Mouse (Mus musculus): ENCODE results near the gene Lsm7. TPM values are rescaled to one million over a fixed set of nuclear protein-coding genes. Genes with fewer than 3 reads are reported as not detected.

Lsm7 gene
- total and polyA plus RNA-seq, 3 experiments: 198 to 411 (median 374) TPM

- H3K4me1 ChIP-seq (ENCODE audit: control insufficient read depth in 1 of 2, insufficient read depth in 2 of 2): peaks cover 10 to 17% of the 10 kb centered on the region in 2 experiments
- in situ Hi-C loops (cut with MboI; ENCODE audit: low pct_ligation_motif_present, low pct_unique_long_range_greater_than_20kb, low sequenced_read_pairs): no loop called here
- no peak overlapping the region for H3K27ac ChIP-seq (ENCODE audit: insufficient read depth, low read depth)
- no peaks in the 10 kb centered on the region for H3K27me3 ChIP-seq (replicated peaks)
- H3K4me2 ChIP-seq (ENCODE audit: insufficient read depth, low read depth, poor library complexity, severe bottlenecking): no peak overlapping the region
- dilution Hi-C loops (cut with MboI; ENCODE audit: extremely low pct_ligation_motif_present, extremely low pct_unique_long_range_greater_than_20kb, low sequenced_read_pairs): no loop called here
- TF ChIP-seq SIN3A (IDR thresholded peaks at IDR 0.05; ENCODE audit: low read length): no peak
- TF ChIP-seq CHD2 (IDR thresholded peaks at IDR 0.05; ENCODE audit: low read length): no peak
- TF ChIP-seq EP300 (IDR thresholded peaks at IDR 0.05; ENCODE audit: low read length): no peak
- TF ChIP-seq NRF1 (IDR thresholded peaks at IDR 0.05; ENCODE audit: low read depth, low read length): no peak
- no peak for TF ChIP-seq ZC3H11A (IDR thresholded peaks at IDR 0.05; ENCODE audit: low read depth, low read length)
- no peak for TF ChIP-seq PAX5 (IDR thresholded peaks at IDR 0.05; ENCODE audit: low read length)
- no peak for TF ChIP-seq GABPA (IDR thresholded peaks at IDR 0.05; ENCODE audit: insufficient replicate concordance, low read depth, low read length)
- no peak for TF ChIP-seq POLR2AphosphoS2 (IDR thresholded peaks at IDR 0.05; ENCODE audit: low read depth, low read length)
- no peak for TF ChIP-seq USF1 (IDR thresholded peaks at IDR 0.05; ENCODE audit: low read depth, low read length)
- TF ChIP-seq UBTF (IDR thresholded peaks at IDR 0.05; ENCODE audit: low read depth, low read length): no peak
- no peak for TF ChIP-seq CTCF (conservative IDR thresholded peaks at IDR 0.05 in 1 of 2, IDR thresholded peaks at IDR 0.05 in 1 of 2; ENCODE audit: low read depth in 2 of 2, low read length in 2 of 2)
- TF ChIP-seq RAD21 (IDR thresholded peaks at IDR 0.05; ENCODE audit: low read depth, low read length): no peak
- TF ChIP-seq MEF2A (IDR thresholded peaks at IDR 0.05; ENCODE audit: borderline replicate concordance, low read depth, low read length): no peak
- TF ChIP-seq MAX (IDR thresholded peaks at IDR 0.05; ENCODE audit: low read length): no peak
- TF ChIP-seq IRF4 (IDR thresholded peaks at IDR 0.05; ENCODE audit: low read depth, low read length): no peak
- TF ChIP-seq USF2 (conservative IDR thresholded peaks at IDR 0.05; ENCODE audit: low read depth, low read length): no peak
- H3K9ac ChIP-seq (ENCODE audit: insufficient read depth, low read depth): no peak overlapping the region
- H3K4me3 ChIP-seq (replicated peaks in 1 of 3; ENCODE audit: low read depth in 2 of 3, low read length in 2 of 3, poor library complexity in 1 of 3): no peak overlapping the region
- no peaks in the 10 kb centered on the region for H3K79me2 ChIP-seq (replicated peaks; ENCODE audit: control insufficient read depth, extremely low read depth, insufficient read depth, poor library complexity, severe bottlenecking)
- DNase-seq (ENCODE audit: extremely low read depth): no peak
- H3K9me3 ChIP-seq (replicated peaks; ENCODE audit: low read length): peaks cover 5% of the 10 kb centered on the region
- H3K36me3 ChIP-seq (replicated peaks in 1 of 2; ENCODE audit: control insufficient read depth in 1 of 2, insufficient read depth in 1 of 2, low read length in 1 of 2): peaks cover 19 to 35% of the 10 kb centered on the region in 2 experiments
Observed at GRCm38 (mm10) chr10:80810084-80810483, 44.9 kb downstream of the Lsm7 start.

DNA sequence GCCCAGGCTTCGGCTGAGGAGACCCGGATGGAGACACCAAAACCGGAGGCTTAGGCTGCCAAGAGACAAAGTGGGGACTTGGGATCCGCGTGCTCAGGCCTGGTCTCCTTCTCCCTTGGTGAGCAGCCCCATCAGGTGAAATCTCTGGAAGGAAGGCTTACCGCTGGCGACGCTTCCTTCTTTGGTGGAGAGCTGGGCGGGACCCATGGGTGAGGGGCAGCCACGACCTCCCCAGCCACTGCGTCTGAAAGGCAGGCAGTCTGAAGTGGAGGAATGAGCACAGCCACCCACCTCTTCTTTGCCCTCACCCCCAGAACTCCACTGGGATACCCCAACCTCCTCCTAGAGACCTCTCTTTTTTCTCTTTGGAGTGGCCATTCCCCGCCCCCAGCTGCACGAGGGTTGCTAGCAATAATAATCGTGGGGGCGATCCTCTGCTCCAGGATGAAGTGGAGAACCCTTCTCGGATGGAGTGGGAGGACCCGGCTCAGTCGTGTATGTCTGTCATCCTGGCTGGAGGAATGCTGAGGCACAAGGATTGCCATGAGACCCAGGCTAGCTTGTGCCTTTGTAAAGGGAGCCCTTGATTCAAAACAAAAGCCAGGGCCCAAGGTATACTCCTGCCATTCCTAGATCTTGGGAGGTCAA is 45.9 kb downstream of the Lsm7 start:
- no peak overlapping the region for H3K4me2 ChIP-seq (ENCODE audit: insufficient read depth, low read depth, poor library complexity, severe bottlenecking)
- peaks cover 29 to 44% of the 10 kb centered on the region in 2 experiments for H3K36me3 ChIP-seq (replicated peaks in 1 of 2; ENCODE audit: control insufficient read depth in 1 of 2, insufficient read depth in 1 of 2, low read length in 1 of 2)
- peaks cover 7 to 14% of the 10 kb centered on the region in 2 experiments for H3K4me1 ChIP-seq (ENCODE audit: control insufficient read depth in 1 of 2, insufficient read depth in 2 of 2)
- TF ChIP-seq ZNF384 (IDR thresholded peaks at IDR 0.05; ENCODE audit: low read depth, low read length): no peak
- TF ChIP-seq MEF2A (IDR thresholded peaks at IDR 0.05; ENCODE audit: borderline replicate concordance, low read depth, low read length): no peak
- TF ChIP-seq IRF4 (IDR thresholded peaks at IDR 0.05; ENCODE audit: low read depth, low read length): no peak
- TF ChIP-seq RAD21 (IDR thresholded peaks at IDR 0.05; ENCODE audit: low read depth, low read length): no peak
- no peak for TF ChIP-seq EP300 (IDR thresholded peaks at IDR 0.05; ENCODE audit: low read length)
- TF ChIP-seq BHLHE40 (IDR thresholded peaks at IDR 0.05; ENCODE audit: low read depth, low read length): no peak
- TF ChIP-seq USF1 (IDR thresholded peaks at IDR 0.05; ENCODE audit: low read depth, low read length): no peak
- TF ChIP-seq ZKSCAN1 (IDR thresholded peaks at IDR 0.05; ENCODE audit: borderline replicate concordance, low read depth, low read length): no peak
- no peak for TF ChIP-seq UBTF (IDR thresholded peaks at IDR 0.05; ENCODE audit: low read depth, low read length)
- no peak for TF ChIP-seq GABPA (IDR thresholded peaks at IDR 0.05; ENCODE audit: insufficient replicate concordance, low read depth, low read length)
- TF ChIP-seq E2F4 (IDR thresholded peaks at IDR 0.05; ENCODE audit: insufficient replicate concordance, low read depth, low read length): no peak
- DNase-seq (ENCODE audit: extremely low read depth): no peak
- H3K9me3 ChIP-seq (replicated peaks; ENCODE audit: low read length): peaks cover 5% of the 10 kb centered on the region
- H3K27ac ChIP-seq (ENCODE audit: insufficient read depth, low read depth): no peak overlapping the region
- H3K79me2 ChIP-seq (replicated peaks; ENCODE audit: control insufficient read depth, extremely low read depth, insufficient read depth, poor library complexity, severe bottlenecking): no peaks in the 10 kb centered on the region
- in situ Hi-C loops (cut with MboI; ENCODE audit: low pct_ligation_motif_present, low pct_unique_long_range_greater_than_20kb, low sequenced_read_pairs): loop anchor here (10.0 kb wide), 1 partner anchor 186 kb away; no protein-coding TSS in a partner anchor
- dilution Hi-C loops (cut with MboI; ENCODE audit: extremely low pct_ligation_motif_present, extremely low pct_unique_long_range_greater_than_20kb, low sequenced_read_pairs): no loop called here
- H3K27me3 ChIP-seq (replicated peaks): no peaks in the 10 kb centered on the region
- no peak overlapping the region for H3K9ac ChIP-seq (ENCODE audit: insufficient read depth, low read depth)
- no peak overlapping the region for H3K4me3 ChIP-seq (replicated peaks in 1 of 3; ENCODE audit: low read depth in 2 of 3, low read length in 2 of 3, poor library complexity in 1 of 3)

Data from CH12.LX (cell line).